ENCODE assay signal across 9 mouse cellular contexts in the genomic region with DNA sequence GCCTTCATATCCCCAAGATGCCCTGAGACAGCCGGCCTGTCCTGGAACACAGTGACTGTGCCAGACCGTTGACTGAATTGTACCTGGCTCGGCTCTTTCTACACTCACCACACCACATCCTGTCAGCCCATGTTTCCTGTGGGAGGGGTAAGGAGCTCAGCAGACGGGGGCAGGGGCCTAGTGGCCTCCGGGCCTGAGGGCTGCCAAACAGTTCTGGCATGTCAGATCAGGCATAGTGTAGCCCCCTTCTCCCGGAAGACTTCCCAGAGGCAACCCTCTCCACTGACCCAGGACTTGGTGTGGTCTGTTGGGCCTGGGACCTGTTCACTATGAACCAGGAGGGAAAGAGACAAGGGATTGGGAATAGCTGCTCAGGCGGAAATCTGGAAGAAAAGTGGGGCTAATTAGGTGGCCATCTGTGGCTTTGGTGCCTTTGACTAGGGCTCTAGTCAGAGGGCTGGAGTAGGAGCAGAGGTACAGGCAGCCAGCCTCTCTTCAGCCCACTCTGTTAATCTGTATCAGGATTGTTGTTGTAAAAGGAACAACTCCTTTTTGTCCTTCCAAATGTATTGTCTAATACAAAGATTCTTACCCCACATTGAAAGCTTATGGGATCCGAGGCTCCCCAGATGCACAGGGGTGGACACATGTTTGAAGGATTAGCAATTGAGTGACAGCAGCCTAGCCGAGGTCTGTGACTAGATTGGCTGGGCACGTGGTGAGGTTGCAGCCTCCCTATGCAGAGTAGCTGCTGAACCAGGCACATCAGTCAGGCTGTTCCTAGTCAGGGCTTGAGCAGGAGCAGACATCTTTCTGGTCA. TPM values are rescaled to one million over a fixed set of nuclear protein-coding genes. Genes with fewer than 3 reads are reported as not detected.
DNase-seq lines count a peak whose midpoint lies in the region; ATAC-seq and TF ChIP-seq lines count a peak whose summit lies in the region.
"Had no signal": no experiment of that assay in that cellular context is flagged by ENCODE, and none has a peak within 500 bp of the region (broad histone marks: within the 10 kb centered on the region; RNA-seq: fewer than 3 reads in every experiment).

No protein-coding gene starts in this region.

- H3K27me3 ChIP-seq in stomach, embryonic 16.5 days (ENCODE audit: control insufficient read depth, insufficient read depth, low read length): no peaks in the 10 kb centered on the region; the same call in 1 of the 2 replicates
- H3K27me3 ChIP-seq in stomach, postnatal 0 days (ENCODE audit: control insufficient read depth, insufficient read depth, low read length): no peaks in the 10 kb centered on the region
- no peaks in the 10 kb centered on the region for H3K27me3 ChIP-seq in forebrain, embryonic 14.5 days (replicated peaks; ENCODE audit: control insufficient read depth, insufficient read depth, low read length)
- no peaks in the 10 kb centered on the region for H3K27me3 ChIP-seq in midbrain, embryonic 11.5 days (ENCODE audit: control insufficient read depth, insufficient read depth, low read length)
- H3K27me3 ChIP-seq: lung, embryonic 15.5 days had no signal

- no peak for TF ChIP-seq CTCF in stomach, postnatal 0 days (IDR thresholded peaks at IDR 0.05; ENCODE audit: low read depth)

- TF ChIP-seq EP300 in stomach, postnatal 0 days (optimal IDR thresholded peaks at IDR 0.05): no peak

- H3K4me2 ChIP-seq in stomach, embryonic 16.5 days (ENCODE audit: low read depth, low read length): no peak overlapping the region
- H3K4me2 ChIP-seq in stomach, postnatal 0 days (replicated peaks; ENCODE audit: low read depth): no peak overlapping the region
- no peak overlapping the region for H3K4me2 ChIP-seq in forebrain, embryonic 14.5 days (ENCODE audit: low read length)
- no peak overlapping the region for H3K4me2 ChIP-seq in midbrain, embryonic 11.5 days
- H3K4me2 ChIP-seq: lung, embryonic 15.5 days had no signal

- ATAC-seq in stomach, embryonic 16.5 days (ENCODE audit: insufficient read depth, low FRiP score): no peak
- no peak for ATAC-seq in stomach, postnatal 0 days (ENCODE audit: low FRiP score, low TSS enrichment)
- no peak for ATAC-seq in forebrain, embryonic 14.5 days
- ATAC-seq in midbrain, embryonic 11.5 days (ENCODE audit: low FRiP score): peak; percentile 73

- H3K4me1 ChIP-seq in stomach, embryonic 16.5 days (ENCODE audit: control insufficient read depth, insufficient read depth, low read length): peaks cover 7% of the 10 kb centered on the region
- H3K4me1 ChIP-seq in stomach, postnatal 0 days (replicated peaks; ENCODE audit: control insufficient read depth, insufficient read depth): no peaks in the 10 kb centered on the region
- peaks cover 13% of the 10 kb centered on the region; the same call in 1 of the 2 replicates for H3K4me1 ChIP-seq in forebrain, embryonic 14.5 days (ENCODE audit: control insufficient read depth, insufficient read depth, low read length)
- H3K4me1 ChIP-seq in midbrain, embryonic 11.5 days (ENCODE audit: control insufficient read depth, insufficient read depth, low read length): peaks cover 9% of the 10 kb centered on the region; the same call in 1 of the 2 replicates

- peak overlapping the region; percentile 21; the same call in 1 of the 2 replicates for H3K9ac ChIP-seq in stomach, embryonic 16.5 days (ENCODE audit: low read length)
- no peak overlapping the region for H3K9ac ChIP-seq in stomach, postnatal 0 days (ENCODE audit: low read length)
- H3K9ac ChIP-seq in forebrain, embryonic 14.5 days (ENCODE audit: low read length): no peak overlapping the region; the same call in 1 of the 2 replicates
- H3K9ac ChIP-seq in midbrain, embryonic 11.5 days (ENCODE audit: low read length): no peak overlapping the region
- H3K9ac ChIP-seq: lung, embryonic 15.5 days had no signal

- H3K36me3 ChIP-seq in stomach, embryonic 16.5 days (ENCODE audit: control insufficient read depth, insufficient read depth, low read length): no peaks in the 10 kb centered on the region
- H3K36me3 ChIP-seq in stomach, postnatal 0 days (ENCODE audit: control insufficient read depth, insufficient read depth, low read length): no peaks in the 10 kb centered on the region
- no peaks in the 10 kb centered on the region for H3K36me3 ChIP-seq in forebrain, embryonic 14.5 days (ENCODE audit: control insufficient read depth, insufficient read depth, low read length)
- H3K36me3 ChIP-seq in midbrain, embryonic 11.5 days (ENCODE audit: control insufficient read depth, insufficient read depth, low read length): no peaks in the 10 kb centered on the region
- H3K36me3 ChIP-seq: lung, embryonic 15.5 days had no signal

- 48% methylated on average over 10 of the region's 10 CpGs for WGBS in stomach, embryonic 16.5 days
- 51% methylated on average over 10 of the region's 10 CpGs for WGBS in stomach, postnatal 0 days
- WGBS in forebrain, embryonic 14.5 days: 35% methylated on average over 10 of the region's 10 CpGs
- WGBS in midbrain, embryonic 11.5 days: 41% methylated on average over 10 of the region's 10 CpGs

- no peak overlapping the region for H3K4me3 ChIP-seq in stomach, embryonic 16.5 days (replicated peaks; ENCODE audit: low read length)
- H3K4me3 ChIP-seq in stomach, postnatal 0 days (ENCODE audit: low read depth, low read length): no peak overlapping the region
- H3K4me3 ChIP-seq in forebrain, embryonic 14.5 days (ENCODE audit: low read depth, low read length): no peak overlapping the region
- no peak overlapping the region for H3K4me3 ChIP-seq in midbrain, embryonic 11.5 days (ENCODE audit: low read depth, low read length)
- H3K4me3 ChIP-seq: lung, embryonic 15.5 days had no signal

- no peak overlapping the region for H3K27ac ChIP-seq in stomach, embryonic 16.5 days (ENCODE audit: low read length)
- H3K27ac ChIP-seq in stomach, postnatal 0 days (replicated peaks): no peak overlapping the region
- H3K27ac ChIP-seq in forebrain, embryonic 14.5 days (ENCODE audit: low read depth, low read length): peak overlapping the region; percentile 14; the same call in 1 of the 2 replicates
- peak overlapping the region; percentile 12; the same call in 1 of the 2 replicates for H3K27ac ChIP-seq in midbrain, embryonic 11.5 days (ENCODE audit: low read depth, low read length)
- H3K27ac ChIP-seq: lung, embryonic 15.5 days had no signal

- H3K9me3 ChIP-seq in stomach, embryonic 16.5 days (replicated peaks; ENCODE audit: control insufficient read depth, low read length): no peaks in the 10 kb centered on the region
- no peaks in the 10 kb centered on the region for H3K9me3 ChIP-seq in stomach, postnatal 0 days (ENCODE audit: control insufficient read depth, low read length)
- no peaks in the 10 kb centered on the region for H3K9me3 ChIP-seq in forebrain, embryonic 14.5 days (replicated peaks; ENCODE audit: control insufficient read depth, low read length)
- H3K9me3 ChIP-seq in midbrain, embryonic 11.5 days (ENCODE audit: control insufficient read depth, low read length): no peaks in the 10 kb centered on the region
- H3K9me3 ChIP-seq: lung, embryonic 15.5 days had no signal

- DNase-seq in stomach, postnatal 0 days (ENCODE audit: low spot score): no peak
- no peak for DNase-seq in forebrain, embryonic 14.5 days (ENCODE audit: low spot score)
- DNase-seq in midbrain, embryonic 11.5 days (ENCODE audit: low spot score, missing footprints): peak; percentile 88
- peak; percentile 87 for DNase-seq in thymus, postnatal 14 days
- DNase-seq in urinary bladder, postnatal 10 days (ENCODE audit: low spot score): no peak
- no peak for DNase-seq in right cerebral cortex, postnatal 14 days
- DNase-seq in kidney, postnatal 4 days: no peak

RNA-seq across cellular contexts. Expression of gene Ptgds, which starts 3.8 kb away (rescaled TPM):
- polyA plus RNA-seq in stomach, embryonic 16.5 days (2015; fragmentation: Nextera tagmentation; extraction: Ambion mirVana): 6.1 and 6.7 TPM in 2 replicates
- polyA plus RNA-seq in stomach, postnatal 0 days (2015; fragmentation: Nextera tagmentation; extraction: Ambion mirVana): 4.7 and 5.2 TPM in 2 replicates
- 170 and 301 TPM in 2 replicates for polyA plus RNA-seq in forebrain, embryonic 14.5 days (2014; fragmentation: Nextera tagmentation; extraction: Ambion mirVana)
- polyA plus RNA-seq in midbrain, embryonic 11.5 days (2014; fragmentation: Nextera tagmentation; extraction: Ambion mirVana): 0.26 TPM in 1 of 2 replicates, not detected in the other

RNA-seq across cellular contexts. Expression of gene Paxx, which starts 5.1 kb away (rescaled TPM):
- polyA plus RNA-seq in stomach, embryonic 16.5 days (2015; fragmentation: Nextera tagmentation; extraction: Ambion mirVana): 44.1 and 49.4 TPM in 2 replicates
- polyA plus RNA-seq in stomach, postnatal 0 days (2015; fragmentation: Nextera tagmentation; extraction: Ambion mirVana): 51.7 and 59.7 TPM in 2 replicates
- 93.2 and 101 TPM in 2 replicates for polyA plus RNA-seq in forebrain, embryonic 14.5 days (2014; fragmentation: Nextera tagmentation; extraction: Ambion mirVana)
- polyA plus RNA-seq in midbrain, embryonic 11.5 days (2014; fragmentation: Nextera tagmentation; extraction: Ambion mirVana): 21.9 and 23.2 TPM in 2 replicates

RNA-seq across cellular contexts. Expression of gene Clic3, which starts 9.4 kb away (rescaled TPM):
- polyA plus RNA-seq in stomach, embryonic 16.5 days (2015; fragmentation: Nextera tagmentation; extraction: Ambion mirVana): 60.5 and 113 TPM in 2 replicates
- 246 and 272 TPM in 2 replicates for polyA plus RNA-seq in stomach, postnatal 0 days (2015; fragmentation: Nextera tagmentation; extraction: Ambion mirVana)
- 1.1 and 2.2 TPM in 2 replicates for polyA plus RNA-seq in forebrain, embryonic 14.5 days (2014; fragmentation: Nextera tagmentation; extraction: Ambion mirVana)
- 0.18 and 0.25 TPM in 2 replicates for polyA plus RNA-seq in midbrain, embryonic 11.5 days (2014; fragmentation: Nextera tagmentation; extraction: Ambion mirVana)

RNA-seq across cellular contexts. Expression of gene Lcn12, which starts 27.7 kb away (rescaled TPM):
- polyA plus RNA-seq in stomach, embryonic 16.5 days (2015; fragmentation: Nextera tagmentation; extraction: Ambion mirVana): not detected in 2 replicates
- polyA plus RNA-seq in stomach, postnatal 0 days (2015; fragmentation: Nextera tagmentation; extraction: Ambion mirVana): not detected in 2 replicates
- not detected in 2 replicates for polyA plus RNA-seq in forebrain, embryonic 14.5 days (2014; fragmentation: Nextera tagmentation; extraction: Ambion mirVana)
- not detected in 2 replicates for polyA plus RNA-seq in midbrain, embryonic 11.5 days (2014; fragmentation: Nextera tagmentation; extraction: Ambion mirVana)
- polyA plus RNA-seq: lung, embryonic 15.5 days had no signal

RNA-seq across cellular contexts. Expression of gene Fbxw5, which starts 34.5 kb away (rescaled TPM):
- 76.5 and 86.0 TPM in 2 replicates for polyA plus RNA-seq in stomach, embryonic 16.5 days (2015; fragmentation: Nextera tagmentation; extraction: Ambion mirVana)
- 39.3 and 47.5 TPM in 2 replicates for polyA plus RNA-seq in stomach, postnatal 0 days (2015; fragmentation: Nextera tagmentation; extraction: Ambion mirVana)
- polyA plus RNA-seq in forebrain, embryonic 14.5 days (2014; fragmentation: Nextera tagmentation; extraction: Ambion mirVana): 77.9 and 102 TPM in 2 replicates
- 65.9 and 66.4 TPM in 2 replicates for polyA plus RNA-seq in midbrain, embryonic 11.5 days (2014; fragmentation: Nextera tagmentation; extraction: Ambion mirVana)

Comparison
In these comparisons a context has a peak if more than half of its experiments do, and no peak if none do; other contexts are left out.
1. H3K27ac ChIP-seq: peak in forebrain, embryonic 14.5 days (single experiment) and midbrain, embryonic 11.5 days (single experiment); none in stomach, embryonic 16.5 days (single experiment) and stomach, postnatal 0 days (single experiment).
2. DNase-seq: peak in midbrain, embryonic 11.5 days (single experiment) and thymus, postnatal 14 days (single experiment); none in stomach, postnatal 0 days (single experiment), forebrain, embryonic 14.5 days (single experiment), urinary bladder, postnatal 10 days (single experiment), right cerebral cortex, postnatal 14 days (single experiment) and kidney, postnatal 4 days (0 of 2).
3. RNA of gene Ptgds, which starts 3.8 kb away (polyA plus RNA-seq): 170 to 301 TPM in forebrain, embryonic 14.5 days; 6.1 to 6.7 TPM in stomach, embryonic 16.5 days, 4.7 to 5.2 TPM in stomach, postnatal 0 days and 0.26 TPM in midbrain, embryonic 11.5 days; every median in the first group is over 10 times any median in the second.
4. RNA of gene Clic3, which starts 9.4 kb away (polyA plus RNA-seq): 246 to 272 TPM in stomach, postnatal 0 days and 60.5 to 113 TPM in stomach, embryonic 16.5 days; 1.1 to 2.2 TPM in forebrain, embryonic 14.5 days and 0.18 to 0.25 TPM in midbrain, embryonic 11.5 days; every median in the first group is over 10 times any median in the second.